Mouse (Mus musculus) mesoderm, embryonic 11.5 days (tissue): Measurements from ENCODE around the gene Usf2.
"Not testable (repeated sequence)": the region's sequence is repeated elsewhere in the genome, so short reads cannot be mapped to it uniquely, and the experiment has no call there.

ENCODE experiments used
- DNase-seq: peaks from one replicate; pipeline ENCODE4 v3.0.0-alpha.2; 2012; ENCODE audit warnings: low read depth, low spot score

Usf2 gene

GRCm38 (mm10) chr7:30958109-30958865, 1.7 kb upstream of the Usf2 start:
- no peak for DNase-seq

GRCm38 (mm10) chr7:30957367-30957783, 772 bp upstream of the Usf2 start:
- DNase-seq: peak; percentile 93

GRCm38 (mm10) chr7:30956357-30956751, 249 bp downstream of the Usf2 start:
- DNase-seq: no peak

- DNase-seq: peak; percentile 90
These were observed 833 bp downstream of the Usf2 start for GRCm38 (mm10) chr7:30955584-30956356.

- DNase-seq: no peak
These were observed 1.6 kb downstream of the Usf2 start for GRCm38 (mm10) chr7:30954971-30955520.

- no peak for DNase-seq
These were observed 2.6 kb downstream of the Usf2 start for GRCm38 (mm10) chr7:30954036-30954435.

- no peak for DNase-seq
These were observed 3.1 kb downstream of the Usf2 start for GRCm38 (mm10) chr7:30953459-30953858.

- DNase-seq: no peak
These were observed 4.0 kb downstream of the Usf2 start for GRCm38 (mm10) chr7:30952441-30953265.

GRCm38 (mm10) chr7:30949902-30950301, 6.7 kb downstream of the Usf2 start:
- DNase-seq: not testable (repeated sequence)

- DNase-seq: no peak
These were observed 10.7 kb downstream of the Usf2 start for GRCm38 (mm10) chr7:30945876-30946275.

- DNase-seq: not testable (repeated sequence)
These were observed 11.1 kb downstream of the Usf2 start for GRCm38 (mm10) chr7:30945466-30945865.

- not testable (repeated sequence) for DNase-seq
These were observed 11.9 kb downstream of the Usf2 start for GRCm38 (mm10) chr7:30944706-30945105.

GRCm38 (mm10) chr7:30943909-30944635, 12.5 kb downstream of the Usf2 start, which contains the start of gene Hamp:
Gene Hamp, minus strand, starts transcription at chr7:30944032.
- DNase-seq: no peak

- DNase-seq: not testable (repeated sequence)
These were observed 14.2 kb downstream of the Usf2 start for GRCm38 (mm10) chr7:30942365-30942764.

- DNase-seq: not testable (repeated sequence)
These were observed 16.5 kb downstream of the Usf2 start for GRCm38 (mm10) chr7:30940070-30940469.

- DNase-seq: not testable (repeated sequence)
These were observed 21.0 kb downstream of the Usf2 start for GRCm38 (mm10) chr7:30935422-30936099.

- DNase-seq: not testable (repeated sequence)
These were observed 32.0 kb downstream of the Usf2 start, which contains the start of gene Hamp2 for GRCm38 (mm10) chr7:30924581-30924980. Gene Hamp2, minus strand, starts transcription at chr7:30924681.

- DNase-seq: no peak
These were observed 32.5 kb downstream of the Usf2 start for GRCm38 (mm10) chr7:30924071-30924470.

GRCm38 (mm10) chr7:30922490-30922889, 34.1 kb downstream of the Usf2 start:
- DNase-seq: not testable (repeated sequence)

- DNase-seq: no peak
These were observed 36.4 kb downstream of the Usf2 start for GRCm38 (mm10) chr7:30920217-30920616.
